Mouse (Mus musculus): ENCODE measurements around the gene Trabd.

- TF ChIP-seq CTCF (IDR thresholded peaks at IDR 0.05; ENCODE audit: low read depth) (no peak), EP300 (optimal IDR thresholded peaks at IDR 0.05) (no peak)
Observed at GRCm38 (mm10) chr15:89054666-89055065, 20.3 kb upstream of the Trabd start.
